Mouse (Mus musculus) heart, embryonic 15.5 days (tissue): ENCODE results near the gene Emp1. TPM values are rescaled to one million over a fixed set of nuclear protein-coding genes. Genes with fewer than 3 reads are reported as not detected.

Experiments used
- ATAC-seq: fragments of 200-750 bp; cut with Nextera tagmentation; replicated peaks from 2 replicates; pipeline ENCODE4 v1.8.0; 2017; ENCODE audit warnings: low read depth, moderate TSS enrichment; ENCODE audit not compliant: insufficient number of reproducible peaks, insufficient read depth, low FRiP score
- H3K27ac ChIP-seq: fragments of 300-500 bp; sonication (generic); 2 replicates; pipeline ENCODE4 v1.5.1; 2015; ENCODE audit warnings: mild to moderate bottlenecking, inconsistent platforms
- H3K27me3 ChIP-seq: fragments of 300-500 bp; sonication (generic); 2 replicates; pipeline ENCODE4 v1.6.1; 2015; ENCODE audit warnings: inconsistent platforms
- H3K36me3 ChIP-seq: fragments of 300-500 bp; sonication (generic); 2 replicates; pipeline ENCODE4 v1.6.1; 2015; ENCODE audit warnings: mild to moderate bottlenecking, inconsistent platforms
- H3K4me1 ChIP-seq: fragments of 300-500 bp; sonication (generic); replicated peaks from 2 replicates; pipeline ENCODE4 v1.6.1; 2015; ENCODE audit warnings: inconsistent platforms
- H3K4me2 ChIP-seq: fragments of 300-500 bp; sonication (generic); 2 replicates; pipeline ENCODE4 v1.6.1; 2015; ENCODE audit warnings: inconsistent platforms, mild to moderate bottlenecking, moderate library complexity
- H3K4me3 ChIP-seq: fragments of 300-500 bp; sonication (generic); 2 replicates; pipeline ENCODE4 v1.5.1; 2015; ENCODE audit warnings: mild to moderate bottlenecking, inconsistent platforms
- H3K9ac ChIP-seq: fragments of 300-500 bp; sonication (generic); 2 replicates; pipeline ENCODE4 v1.6.1; 2015; ENCODE audit warnings: mild to moderate bottlenecking, inconsistent platforms
- H3K9me3 ChIP-seq: fragments of 300-500 bp; sonication (generic); replicated peaks from 2 replicates; pipeline ENCODE4 v1.6.1; 2016; ENCODE audit warnings: inconsistent platforms
- WGBS: fragments of 180-500 bp; shearing (Covaris S2); methylation state at CpG from one replicate; pipeline ENCODE4 v1.1.7; 2015; ENCODE audit warnings: mixed read lengths; 5-methylcytosine and 5-hydroxymethylcytosine counted together
- polyA plus RNA-seq: library from polyadenylated mRNA; unstranded; fragments of >200 nt; fragmentation: Nextera tagmentation; extraction: Ambion mirVana; gene quantifications from 2 replicates; pipeline ENCODE4 v1.2.1, GENCODE M21; 2015

Gene Emp1
- polyA plus RNA-seq, 1 experiment from 2014 or later, result 45.5 TPM

GRCm38 (mm10) chr6:135333994-135334651 is 28.2 kb upstream of the Emp1 start:
- ATAC-seq, result peak; percentile 28
- Histone ChIP-seq H3K4me2 (no peak overlapping the region), H3K4me1 (peaks cover 9% of the 10 kb centered on the region), H3K9ac (no peak overlapping the region), H3K4me3 (no peak overlapping the region), H3K27me3 (no peaks in the 10 kb centered on the region), H3K36me3 (no peaks in the 10 kb centered on the region), H3K9me3 (no peaks in the 10 kb centered on the region), H3K27ac (peak overlapping the region; percentile 59)
- 61% methylated on average over 5 of the region's 5 CpGs for WGBS

GRCm38 (mm10) chr6:135336376-135336775 is 26.0 kb upstream of the Emp1 start:
- peaks cover 17% of the 10 kb centered on the region for H3K4me1 ChIP-seq
- ATAC-seq, result no peak
- H3K4me2 ChIP-seq, result no peak overlapping the region
- no peaks in the 10 kb centered on the region for H3K27me3 ChIP-seq
- H3K9ac ChIP-seq, result no peak overlapping the region
- WGBS, result 73% methylated on average over 8 of the region's 8 CpGs
- H3K36me3 ChIP-seq, result no peaks in the 10 kb centered on the region
- no peak overlapping the region for H3K27ac ChIP-seq
- H3K4me3 ChIP-seq, result no peak overlapping the region
- no peaks in the 10 kb centered on the region for H3K9me3 ChIP-seq

- 67% methylated on average over 9 of the region's 9 CpGs for WGBS
- Histone ChIP-seq H3K4me3 (no peak overlapping the region), H3K4me1 (peaks cover 9% of the 10 kb centered on the region), H3K9me3 (no peaks in the 10 kb centered on the region), H3K36me3 (no peaks in the 10 kb centered on the region), H3K27me3 (no peaks in the 10 kb centered on the region), H3K4me2 (no peak overlapping the region), H3K9ac (no peak overlapping the region), H3K27ac (peak overlapping the region; percentile 24)
- no peak for ATAC-seq
Observed at GRCm38 (mm10) chr6:135340355-135341075, 21.8 kb upstream of the Emp1 start.

GRCm38 (mm10) chr6:135341076-135341378 is 21.3 kb upstream of the Emp1 start:
- Histone ChIP-seq H3K9me3 (no peaks in the 10 kb centered on the region), H3K4me3 (no peak overlapping the region), H3K9ac (no peak overlapping the region), H3K27ac (peak overlapping the region; percentile 24), H3K27me3 (no peaks in the 10 kb centered on the region), H3K4me1 (peaks cover 9% of the 10 kb centered on the region), H3K36me3 (no peaks in the 10 kb centered on the region), H3K4me2 (no peak overlapping the region)
- 42% methylated on average over 4 of the region's 4 CpGs for WGBS
- ATAC-seq, result 0 out of 2 replicates have a peak, but pooled peaks have one; percentile 64

- Histone ChIP-seq H3K27me3 (no peaks in the 10 kb centered on the region), H3K27ac (peak overlapping the region; percentile 26; the same call in 1 of the 2 replicates), H3K4me2 (no peak overlapping the region), H3K4me1 (peaks cover 6% of the 10 kb centered on the region), H3K4me3 (no peak overlapping the region), H3K9ac (no peak overlapping the region), H3K36me3 (no peaks in the 10 kb centered on the region), H3K9me3 (no peaks in the 10 kb centered on the region)
- WGBS, result 49% methylated on average over 8 of the region's 8 CpGs
- no peak for ATAC-seq
Observed at GRCm38 (mm10) chr6:135351638-135352302, 10.6 kb upstream of the Emp1 start.

GRCm38 (mm10) chr6:135352537-135352936 is 9.8 kb upstream of the Emp1 start:
- WGBS, result 77% methylated on average over 4 of the region's 4 CpGs
- H3K9ac ChIP-seq, result no peak overlapping the region
- ATAC-seq, result no peak
- no peaks in the 10 kb centered on the region for H3K36me3 ChIP-seq
- H3K27me3 ChIP-seq, result no peaks in the 10 kb centered on the region
- peaks cover 6% of the 10 kb centered on the region for H3K4me1 ChIP-seq
- H3K9me3 ChIP-seq, result no peaks in the 10 kb centered on the region
- no peak overlapping the region for H3K4me2 ChIP-seq
- H3K4me3 ChIP-seq, result no peak overlapping the region
- H3K27ac ChIP-seq, result no peak overlapping the region

- no peaks in the 10 kb centered on the region for H3K27me3 ChIP-seq
- ATAC-seq, result no peak
- WGBS, result 84% methylated on average over 4 of the region's 4 CpGs
- H3K9ac ChIP-seq, result no peak overlapping the region
- H3K27ac ChIP-seq, result no peak overlapping the region
- no peak overlapping the region for H3K4me2 ChIP-seq
- H3K9me3 ChIP-seq, result no peaks in the 10 kb centered on the region
- no peak overlapping the region for H3K4me3 ChIP-seq
- no peaks in the 10 kb centered on the region for H3K36me3 ChIP-seq
- H3K4me1 ChIP-seq, result peaks cover 6% of the 10 kb centered on the region
Observed at GRCm38 (mm10) chr6:135354953-135355352, 7.4 kb upstream of the Emp1 start.

GRCm38 (mm10) chr6:135360331-135360730 is 2.0 kb upstream of the Emp1 start:
- H3K27me3 ChIP-seq, result no peaks in the 10 kb centered on the region
- H3K4me3 ChIP-seq, result no peak overlapping the region
- ATAC-seq, result no peak
- WGBS, result 59% methylated on average over 4 of the region's 4 CpGs
- no peaks in the 10 kb centered on the region for H3K36me3 ChIP-seq
- H3K27ac ChIP-seq, result no peak overlapping the region
- H3K4me2 ChIP-seq, result no peak overlapping the region
- no peaks in the 10 kb centered on the region for H3K9me3 ChIP-seq
- peaks cover 10% of the 10 kb centered on the region for H3K4me1 ChIP-seq
- no peak overlapping the region for H3K9ac ChIP-seq

GRCm38 (mm10) chr6:135362098-135362458 is 267 bp upstream of the Emp1 start:
- ATAC-seq, result no peak
- Histone ChIP-seq H3K9ac (no peak overlapping the region), H3K27me3 (no peaks in the 10 kb centered on the region), H3K9me3 (no peaks in the 10 kb centered on the region), H3K4me2 (peak overlapping the region; percentile 50), H3K36me3 (no peaks in the 10 kb centered on the region), H3K4me3 (no peak overlapping the region), H3K4me1 (peaks cover 10% of the 10 kb centered on the region), H3K27ac (peak overlapping the region; percentile 93)
- 59% methylated on average over 3 of the region's 3 CpGs for WGBS

GRCm38 (mm10) chr6:135363344-135364040 is 1.1 kb downstream of the Emp1 start:
- H3K36me3 ChIP-seq, result no peaks in the 10 kb centered on the region
- no peak for ATAC-seq
- no peaks in the 10 kb centered on the region for H3K27me3 ChIP-seq
- peaks cover 23% of the 10 kb centered on the region for H3K4me1 ChIP-seq
- H3K9ac ChIP-seq, result peak overlapping the region; percentile 55
- H3K4me2 ChIP-seq, result peak overlapping the region; percentile 50
- WGBS, result 41% methylated on average over 10 of the region's 10 CpGs
- peak overlapping the region; percentile 52 for H3K4me3 ChIP-seq
- H3K27ac ChIP-seq, result peak overlapping the region; percentile 93
- H3K9me3 ChIP-seq, result no peaks in the 10 kb centered on the region

GRCm38 (mm10) chr6:135364041-135364745 is 1.8 kb downstream of the Emp1 start:
- Histone ChIP-seq H3K36me3 (no peaks in the 10 kb centered on the region), H3K9ac (peak overlapping the region; percentile 6; the same call in 1 of the 2 replicates), H3K27me3 (no peaks in the 10 kb centered on the region), H3K4me3 (peak overlapping the region; percentile 52), H3K4me2 (peak overlapping the region; percentile 50), H3K4me1 (peaks cover 26% of the 10 kb centered on the region), H3K9me3 (no peaks in the 10 kb centered on the region), H3K27ac (peak overlapping the region; percentile 93)
- no peak for ATAC-seq
- WGBS, result 35% methylated on average over 9 of the region's 9 CpGs
